Mouse (Mus musculus) heart, embryonic 11.5 days (tissue): ENCODE results near the gene Gm3880. TPM values are rescaled to one million over a fixed set of nuclear protein-coding genes. Genes with fewer than 3 reads are reported as not detected.
A peak's percentile ranks its signal among the peaks of the same experiment; 100 is the strongest.

Source experiments
- ATAC-seq: fragments of 200-750 bp; cut with Nextera tagmentation; replicated peaks from 2 replicates; pipeline ENCODE4 v1.8.0; 2017; ENCODE audit warnings: moderate library complexity; ENCODE audit not compliant: insufficient number of reproducible peaks, low FRiP score, low TSS enrichment
- H3K27ac ChIP-seq: fragments of 300-500 bp; sonication (generic); 2 replicates; pipeline ENCODE4 v1.5.1; 2014; ENCODE audit warnings: mild to moderate bottlenecking, low read depth, low read length
- H3K27me3 ChIP-seq: fragments of 300-500 bp; sonication (generic); 2 replicates; pipeline ENCODE4 v1.6.1; 2014; ENCODE audit warnings: mild to moderate bottlenecking, low read length, mixed read lengths; ENCODE audit not compliant: control insufficient read depth, insufficient read depth
- H3K36me3 ChIP-seq: fragments of 300-500 bp; sonication (generic); 2 replicates; pipeline ENCODE4 v1.6.1; 2014; ENCODE audit warnings: mild to moderate bottlenecking, low read length, moderate library complexity, mixed read lengths; ENCODE audit not compliant: control insufficient read depth, insufficient read depth
- H3K4me1 ChIP-seq: fragments of 300-500 bp; sonication (generic); 2 replicates; pipeline ENCODE4 v1.6.1; 2014; ENCODE audit warnings: low read length; ENCODE audit not compliant: control insufficient read depth, insufficient read depth
- H3K4me2 ChIP-seq: fragments of 300-500 bp; sonication (generic); 2 replicates; pipeline ENCODE4 v1.6.1; 2014; ENCODE audit warnings: mild to moderate bottlenecking, moderate library complexity
- H3K4me3 ChIP-seq: fragments of 300-500 bp; sonication (generic); 2 replicates; pipeline ENCODE4 v1.5.1; 2014; ENCODE audit warnings: low read depth, low read length
- H3K9ac ChIP-seq: fragments of 300-500 bp; sonication (generic); 2 replicates; pipeline ENCODE4 v1.6.1; 2014; ENCODE audit warnings: mild to moderate bottlenecking, low read depth, low read length, moderate library complexity
- H3K9me3 ChIP-seq: fragments of 300-500 bp; sonication (generic); replicated peaks from 2 replicates; pipeline ENCODE4 v1.6.1; 2016; ENCODE audit warnings: low read length; ENCODE audit not compliant: control insufficient read depth
- WGBS: fragments of 180-500 bp; shearing (Covaris S2); extraction: QIAGEN DNeasy Blood & Tissue Kit; methylation state at CpG from one replicate; pipeline ENCODE4 v1.1.7; 2014; ENCODE audit not compliant: insufficient replicate concordance; 5-methylcytosine and 5-hydroxymethylcytosine counted together
- polyA plus RNA-seq: library from polyadenylated mRNA; unstranded; fragments of >200 nt; fragmentation: Nextera tagmentation; extraction: Ambion mirVana; gene quantifications from 2 replicates; pipeline ENCODE4 v1.2.1, GENCODE M21; 2014

The Gm3880 gene
- polyA plus RNA-seq, 1 experiment from 2014 or later = not detected

DNA sequence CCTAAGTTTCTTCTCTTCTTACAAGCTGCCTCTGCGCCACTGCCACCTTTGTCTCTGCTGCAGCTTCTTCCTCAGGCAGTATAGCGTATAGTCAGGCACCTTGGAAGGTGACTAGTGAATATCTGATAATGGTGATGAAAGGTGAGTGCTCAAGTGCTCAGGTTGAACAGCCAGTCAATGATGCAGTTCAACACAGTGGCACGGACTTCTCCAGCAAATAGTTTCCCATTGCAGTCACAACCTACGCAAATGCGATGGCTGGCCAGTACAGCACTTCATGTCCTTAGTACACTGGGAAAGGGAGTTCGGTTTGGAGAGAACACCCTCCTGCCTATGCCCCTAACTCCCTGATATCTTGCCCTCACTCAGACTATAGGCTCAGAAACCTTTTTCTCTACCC is 41.6 kb downstream of the Gm3880 start:
- H3K4me2 ChIP-seq = peak overlapping the region; percentile 67
- H3K4me1 ChIP-seq = no peaks in the 10 kb centered on the region
- no peak overlapping the region for H3K27ac ChIP-seq
- ATAC-seq = no peak
- WGBS = 42% methylated on average over 6 of the region's 6 CpGs
- H3K36me3 ChIP-seq = no peaks in the 10 kb centered on the region
- peaks cover 13% of the 10 kb centered on the region for H3K27me3 ChIP-seq
- H3K9ac ChIP-seq = no peak overlapping the region
- peak overlapping the region; percentile 57 for H3K4me3 ChIP-seq
- no peaks in the 10 kb centered on the region for H3K9me3 ChIP-seq

DNA sequence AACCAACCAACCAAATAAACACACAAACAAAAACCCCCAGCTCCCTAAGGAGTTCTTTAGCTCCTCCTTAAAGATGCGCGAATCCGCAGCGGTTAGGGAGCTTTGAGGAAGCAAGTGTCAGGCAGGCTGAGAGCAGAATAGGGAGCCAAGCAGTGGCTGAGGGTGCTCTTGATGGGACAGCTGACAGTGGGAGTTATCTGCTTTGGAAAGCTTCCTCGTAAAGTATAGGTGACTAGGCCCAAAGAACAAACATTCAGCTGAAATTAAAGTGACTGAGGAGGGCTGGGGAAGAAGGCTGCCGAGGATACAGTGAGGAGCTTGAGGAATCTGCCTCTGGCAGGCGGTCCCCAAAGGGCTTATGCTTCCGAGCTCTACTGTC is 42.2 kb downstream of the Gm3880 start:
- Histone ChIP-seq H3K9ac (peak overlapping the region; percentile 76), H3K27ac (0 out of 2 replicates have a peak overlapping the region, but pooled peaks have one; percentile 29), H3K9me3 (no peaks in the 10 kb centered on the region), H3K4me3 (peak overlapping the region; percentile 57), H3K27me3 (peaks cover 13% of the 10 kb centered on the region), H3K4me2 (peak overlapping the region; percentile 67), H3K36me3 (no peaks in the 10 kb centered on the region), H3K4me1 (no peaks in the 10 kb centered on the region)
- no peak for ATAC-seq
- 13% methylated on average over 8 of the region's 8 CpGs for WGBS

DNA sequence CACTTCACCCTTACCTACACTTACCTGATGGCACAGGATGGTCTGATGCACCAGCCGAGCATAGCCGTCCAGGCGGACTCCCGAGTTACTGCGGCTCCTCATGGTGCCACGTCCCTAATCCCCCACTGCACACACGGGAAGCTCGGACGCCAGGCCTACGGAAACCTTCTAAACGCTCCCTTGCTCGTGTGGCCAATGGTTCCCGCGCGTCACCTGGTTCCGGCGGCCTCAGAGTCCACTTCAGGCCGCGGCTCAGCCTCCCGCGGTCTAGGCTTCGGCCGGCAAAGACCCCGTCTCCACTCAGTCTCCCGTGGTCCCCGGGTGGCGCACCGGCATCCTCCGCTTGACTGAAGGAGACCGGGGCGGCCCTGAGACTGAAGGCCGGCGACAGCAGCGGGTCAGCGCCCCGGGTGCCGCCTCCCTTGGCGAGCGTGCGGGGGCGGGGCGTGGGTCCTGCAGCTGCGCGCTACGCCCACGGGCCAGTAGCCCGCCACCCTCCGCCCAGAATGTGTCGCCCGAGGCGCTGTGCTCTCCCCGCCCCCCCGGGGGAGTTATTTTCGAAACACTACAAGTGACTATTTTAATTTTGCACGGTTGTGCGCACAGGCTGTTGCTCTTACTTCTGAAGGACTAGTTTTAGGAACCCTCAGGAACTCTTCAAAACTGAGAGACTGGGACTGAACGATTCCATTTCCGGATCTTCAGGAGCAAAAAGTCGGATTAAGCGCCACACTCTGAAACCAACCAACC is 42.8 kb downstream of the Gm3880 start, which contains the start of gene Phka1:
Phka1 (minus strand) TSS at position 424 of the 750 bp plus-strand sequence.
- no peaks in the 10 kb centered on the region for H3K4me1 ChIP-seq
- H3K4me2 ChIP-seq = peak within 1 kb of the TSS; percentile 67
- H3K9me3 ChIP-seq = no peaks in the 10 kb centered on the region
- peaks cover 13% of the 10 kb centered on the region for H3K27me3 ChIP-seq
- WGBS = 16% methylated on average over 52 of the region's 60 CpGs
- H3K4me3 ChIP-seq = peak within 1 kb of the TSS; percentile 57
- peak within 1 kb of the TSS; percentile 76 for H3K9ac ChIP-seq
- no peaks in the 10 kb centered on the region for H3K36me3 ChIP-seq
- peak; percentile 88 for ATAC-seq
- H3K27ac ChIP-seq = peak within 1 kb of the TSS; percentile 29; the same call in 1 of the 2 replicates

Other genes starting within 250 kb of the Gm3880 start
- gene Hdac8, start 181.6 kb downstream of the Gm3880 start, polyA plus RNA-seq = 2.2 and 2.8 TPM in 2 replicates
- 9.9 and 12.1 TPM in 2 replicates for gene Phka1, start 42.7 kb downstream of the Gm3880 start, polyA plus RNA-seq
- not detected in 2 replicates for gene Gm9112, start 20.7 kb upstream of the Gm3880 start, polyA plus RNA-seq
- gene Dmrtc1b, start 20.9 kb upstream of the Gm3880 start, polyA plus RNA-seq = not detected in 2 replicates
- gene Dmrtc1c1, start 116.0 kb upstream of the Gm3880 start, polyA plus RNA-seq = not detected in 2 replicates
- 0.17 TPM in 1 of 2 replicates, not detected in the other for gene Dmrtc1c2, start 167.6 kb upstream of the Gm3880 start, polyA plus RNA-seq
- not detected in 2 replicates for gene 1700031F05Rik, start 181.0 kb upstream of the Gm3880 start, polyA plus RNA-seq
- gene Dmrtc1a, start 221.7 kb upstream of the Gm3880 start, polyA plus RNA-seq = 0.30 and 0.39 TPM in 2 replicates
- gene 1700011M02Rik, start 221.9 kb upstream of the Gm3880 start, polyA plus RNA-seq = not detected in 2 replicates
- gene 1700018G05Rik, start 241.4 kb upstream of the Gm3880 start, polyA plus RNA-seq = not detected in 2 replicates